Mouse (Mus musculus): ENCODE results near the gene Phgdh.

The Phgdh gene

DNA sequence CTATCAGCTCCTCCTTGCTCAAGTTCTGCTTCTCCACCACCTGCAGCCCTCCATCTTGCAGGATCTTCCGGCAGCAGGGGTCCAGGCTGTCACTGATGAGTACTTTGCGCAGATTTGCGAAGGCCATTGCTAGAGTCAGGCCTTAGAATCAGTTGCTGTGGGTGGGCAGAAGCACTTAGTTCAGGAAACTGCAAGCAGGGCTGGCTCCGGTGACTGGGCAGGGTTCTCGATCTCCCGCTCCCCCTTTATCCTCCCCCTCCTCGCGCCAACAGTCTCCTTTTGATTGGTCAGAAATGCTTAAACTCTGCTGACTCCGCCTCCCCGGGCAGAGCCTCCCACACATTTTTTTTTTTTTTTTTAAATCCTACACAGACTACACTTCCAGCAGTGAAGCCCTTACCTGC is at the start of gene Phgdh:
Phgdh (minus strand) TSS at position 285 of the 404 bp plus-strand sequence.
- in situ Hi-C loops (cut with MboI; ENCODE audit: unreplicated experiment in 2 of 2): loop anchor here in 1 of 2 experiments (10.0 kb wide), 2 partner anchors 575 to 1825 kb away; partner anchors contain the start of genes Gdap2 and Wdr3

GRCm38 (mm10) chr3:98389305-98389704 is 49.5 kb upstream of the Phgdh start:
- in situ Hi-C loops (cut with MboI; ENCODE audit: unreplicated experiment in 2 of 2): no loop called here

GRCm38 (mm10) chr3:98387756-98388155 is 48.0 kb upstream of the Phgdh start:
- in situ Hi-C loops (cut with MboI; ENCODE audit: unreplicated experiment in 2 of 2): no loop called here

GRCm38 (mm10) chr3:98387086-98387485 is 47.3 kb upstream of the Phgdh start:
- in situ Hi-C loops (cut with MboI; ENCODE audit: unreplicated experiment in 2 of 2): no loop called here

DNA sequence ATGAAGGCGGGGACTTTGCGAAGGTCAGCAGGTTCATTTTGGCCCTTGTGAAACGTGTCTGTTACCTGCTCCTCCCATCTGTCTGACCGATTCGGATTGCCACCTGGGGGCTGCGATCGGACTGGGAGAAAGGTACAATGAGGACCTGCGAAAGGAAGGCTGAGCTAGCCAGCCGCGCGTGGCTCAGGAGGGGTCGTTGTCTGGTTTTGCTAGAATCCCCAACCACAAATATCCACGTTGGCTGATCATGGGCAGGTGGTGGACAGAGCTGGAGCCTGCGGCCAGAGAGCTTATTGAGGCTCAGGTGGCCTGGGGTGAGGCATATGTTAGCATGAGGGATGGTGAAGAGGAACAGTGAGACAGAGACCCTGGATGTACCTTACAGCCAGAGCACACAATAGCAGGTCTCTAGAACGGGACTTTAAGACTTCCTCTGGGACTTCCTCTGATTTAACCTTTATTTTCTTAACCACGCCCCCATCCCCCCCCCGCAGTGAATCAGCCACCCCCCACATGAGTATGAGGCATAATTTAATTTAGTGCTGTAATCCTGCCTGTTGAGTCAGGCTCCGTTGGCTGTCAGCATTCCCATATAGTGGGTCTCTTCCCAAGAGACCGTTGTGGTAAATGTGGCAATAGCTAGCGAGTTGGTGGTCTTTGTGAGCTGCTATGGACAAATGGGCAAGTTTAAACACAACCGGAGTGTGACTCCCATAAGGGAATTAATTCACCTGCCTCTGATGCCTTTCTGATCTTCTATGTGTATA is 43.4 kb upstream of the Phgdh start:
- in situ Hi-C loops (cut with MboI; ENCODE audit: unreplicated experiment in 2 of 2): no loop called here

GRCm38 (mm10) chr3:98382246-98382939 is 42.6 kb upstream of the Phgdh start, which contains the start of gene Zfp697:
Gene Zfp697, plus strand, starts transcription at chr3:98382461.
- in situ Hi-C loops (cut with MboI; ENCODE audit: unreplicated experiment in 2 of 2): no loop called here

- in situ Hi-C loops (cut with MboI; ENCODE audit: unreplicated experiment in 2 of 2): no loop called here
Measured at GRCm38 (mm10) chr3:98381677-98382245, 42.0 kb upstream of the Phgdh start.

- in situ Hi-C loops (cut with MboI; ENCODE audit: unreplicated experiment in 2 of 2): no loop called here
Measured at GRCm38 (mm10) chr3:98379236-98379635, 39.4 kb upstream of the Phgdh start.

DNA sequence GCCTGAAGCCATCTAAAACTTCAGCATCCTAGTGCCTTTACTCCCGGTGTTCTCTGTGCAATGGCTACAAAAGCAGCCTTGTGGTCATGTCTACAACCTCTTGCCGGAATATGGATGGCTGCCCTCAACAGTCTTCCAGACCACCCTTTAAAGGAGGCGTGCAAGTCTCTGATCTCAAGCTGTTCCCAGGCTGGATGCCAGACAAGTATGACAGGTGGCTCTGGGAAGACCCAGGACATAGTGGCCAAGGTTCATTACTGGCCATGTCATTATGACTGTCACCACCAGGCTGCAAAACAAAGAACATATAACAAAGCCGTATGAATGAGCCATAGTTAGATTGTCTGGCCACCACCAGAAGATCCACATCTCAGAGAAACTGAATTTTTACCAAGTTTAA is 38.5 kb upstream of the Phgdh start:
- in situ Hi-C loops (cut with MboI; ENCODE audit: unreplicated experiment in 2 of 2): no loop called here

GRCm38 (mm10) chr3:98374980-98375379 is 35.2 kb upstream of the Phgdh start:
- in situ Hi-C loops (cut with MboI; ENCODE audit: unreplicated experiment in 2 of 2): no loop called here

- in situ Hi-C loops (cut with MboI; ENCODE audit: unreplicated experiment in 2 of 2): no loop called here
Measured at GRCm38 (mm10) chr3:98374062-98374719, 34.4 kb upstream of the Phgdh start.

GRCm38 (mm10) chr3:98368776-98369175 is 29.0 kb upstream of the Phgdh start:
- in situ Hi-C loops (cut with MboI; ENCODE audit: unreplicated experiment in 2 of 2): no loop called here

- in situ Hi-C loops (cut with MboI; ENCODE audit: unreplicated experiment in 2 of 2): no loop called here
Measured at GRCm38 (mm10) chr3:98368283-98368682, 28.5 kb upstream of the Phgdh start.

- in situ Hi-C loops (cut with MboI; ENCODE audit: unreplicated experiment in 2 of 2): no loop called here
Measured at GRCm38 (mm10) chr3:98366823-98367222, 27.0 kb upstream of the Phgdh start.

DNA sequence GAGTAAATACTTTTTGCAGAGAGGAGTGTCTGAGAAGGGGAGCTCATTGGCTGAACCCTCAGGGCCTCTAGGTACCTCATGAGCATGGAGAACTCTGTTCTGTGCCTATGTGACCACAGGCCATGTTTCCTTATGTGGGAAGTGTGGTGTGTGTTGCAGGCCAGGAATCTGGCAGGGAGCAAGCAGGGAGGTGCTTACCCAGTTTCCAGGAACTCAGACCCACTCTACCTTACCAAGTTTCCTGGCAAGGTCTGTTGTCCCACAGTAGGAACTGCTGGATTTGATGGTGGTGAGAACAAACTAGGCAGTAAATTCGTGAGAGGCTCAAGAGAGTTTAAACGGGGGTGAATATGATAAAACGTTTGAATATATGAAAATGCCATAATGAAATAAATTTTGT is 26.3 kb upstream of the Phgdh start:
- in situ Hi-C loops (cut with MboI; ENCODE audit: unreplicated experiment in 2 of 2): no loop called here

GRCm38 (mm10) chr3:98362753-98363152 is 23.0 kb upstream of the Phgdh start:
- in situ Hi-C loops (cut with MboI; ENCODE audit: unreplicated experiment in 2 of 2): loop anchor here in 1 of 2 experiments (5.0 kb wide), 1 partner anchor 80 kb away; no protein-coding TSS in a partner anchor

DNA sequence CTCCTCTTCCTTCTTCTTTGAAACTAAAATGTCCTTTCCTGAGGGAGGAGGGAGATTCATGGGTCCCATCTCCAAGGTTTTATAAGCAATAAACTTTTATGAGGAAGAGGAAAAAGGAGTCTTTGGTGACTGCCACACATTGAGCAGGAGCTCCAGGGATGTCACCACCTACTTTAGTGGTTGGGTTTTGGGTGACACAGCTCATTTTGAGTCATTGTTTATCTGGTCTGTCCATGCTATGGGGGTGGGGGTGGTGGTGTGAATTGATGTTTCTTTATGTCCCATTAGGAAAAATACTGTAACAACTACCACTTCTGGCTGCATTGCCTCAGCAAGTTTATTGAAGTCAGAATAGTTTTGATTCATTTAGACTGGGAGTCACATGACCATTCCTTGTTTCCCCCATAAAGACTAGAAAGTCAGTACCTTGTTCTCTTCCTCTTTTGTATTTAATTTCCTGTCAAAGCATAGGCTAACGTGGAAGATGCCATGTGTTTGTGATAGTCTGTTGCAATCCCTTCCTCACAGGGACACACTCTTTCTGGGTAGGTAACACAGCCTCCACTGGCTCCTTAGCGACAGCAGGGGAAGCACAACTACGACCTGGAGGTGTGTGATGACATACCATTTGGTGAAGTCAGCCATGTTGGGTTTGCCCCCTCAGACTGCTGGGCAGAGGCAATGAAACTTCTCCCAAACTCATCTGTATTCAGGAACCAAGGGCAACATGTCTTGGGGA is 17.0 kb upstream of the Phgdh start:
- in situ Hi-C loops (cut with MboI; ENCODE audit: unreplicated experiment in 2 of 2): loop anchor here in 1 of 2 experiments (10.0 kb wide), 1 partner anchor 132 kb away; the partner anchor contains the start of gene Reg4

DNA sequence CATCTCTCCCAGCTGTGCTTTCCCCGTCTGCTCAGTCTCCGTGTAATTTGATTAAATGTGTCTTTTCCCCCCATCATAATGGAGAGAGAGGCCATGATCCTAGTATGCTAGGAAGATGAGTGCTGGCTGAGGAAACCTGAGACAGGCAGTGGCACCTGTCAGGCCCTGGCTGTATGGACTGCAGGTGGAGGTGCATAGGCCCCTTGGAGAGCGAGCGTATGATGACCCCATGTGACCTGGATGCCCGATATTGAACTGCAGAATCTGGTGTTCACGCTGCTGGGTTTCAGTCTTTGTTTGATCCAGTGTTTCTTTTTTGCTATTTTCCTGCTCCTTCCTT is 16.2 kb upstream of the Phgdh start:
- in situ Hi-C loops (cut with MboI; ENCODE audit: unreplicated experiment in 2 of 2): loop anchor here in 1 of 2 experiments (10.0 kb wide), 1 partner anchor 131 kb away; the partner anchor contains the start of gene Reg4

DNA sequence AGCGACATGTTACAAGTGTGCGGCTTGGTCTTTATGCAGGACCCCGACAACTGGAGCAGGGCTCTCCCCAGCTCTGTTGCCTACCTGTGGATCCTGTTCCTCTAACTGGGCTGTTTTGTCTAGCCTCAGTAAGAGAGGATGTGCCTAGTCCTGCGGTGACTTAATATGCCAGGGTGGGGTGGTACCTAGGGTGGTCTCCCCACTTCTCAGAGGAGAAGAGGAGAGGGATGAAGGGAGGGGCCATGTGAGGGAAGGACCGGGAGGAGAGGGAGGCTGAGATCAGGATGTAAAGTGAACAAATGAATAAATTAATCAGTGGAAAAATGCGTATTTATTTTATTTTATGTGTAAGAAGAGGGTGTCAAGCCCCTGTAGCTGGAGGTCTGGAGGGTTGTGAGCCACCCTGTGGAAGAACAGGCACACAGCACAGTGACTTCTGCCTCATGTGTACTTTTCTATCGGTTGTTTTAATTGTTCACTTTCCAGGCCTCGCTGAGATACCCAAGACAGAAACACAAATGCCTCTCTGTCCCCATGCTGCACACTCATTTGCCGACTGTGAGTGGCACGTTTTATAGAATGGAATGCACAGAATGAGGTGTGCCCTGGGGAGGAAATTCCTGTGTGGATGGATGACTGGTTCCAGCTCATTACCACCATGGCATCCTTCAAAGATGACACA is 15.7 kb upstream of the Phgdh start:
- in situ Hi-C loops (cut with MboI; ENCODE audit: unreplicated experiment in 2 of 2): loop anchor here in 1 of 2 experiments (10.0 kb wide), 1 partner anchor 131 kb away; the partner anchor contains the start of gene Reg4

All from v-Abl transformed pro-B cells (cell line).